In the genomic region with DNA sequence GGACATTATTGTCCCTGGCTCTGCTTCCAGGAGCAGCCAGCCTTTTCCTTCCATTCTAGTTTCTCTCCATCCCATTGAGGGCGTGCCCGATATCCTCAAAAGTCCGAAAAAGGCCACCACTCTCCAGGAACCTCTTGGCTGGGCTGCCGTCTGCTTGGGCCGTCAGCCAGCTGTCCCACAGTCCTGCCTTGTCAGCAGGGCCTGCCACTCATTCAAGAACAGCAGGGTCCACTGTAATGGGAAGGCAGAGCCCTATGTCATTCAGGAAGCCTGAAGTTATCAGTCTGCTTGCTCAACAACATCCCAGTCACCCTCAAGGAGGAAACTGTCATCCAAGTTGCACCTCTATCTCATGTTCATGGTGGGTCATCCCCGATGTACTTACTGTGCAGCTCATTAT, we compare ENCODE assay signal across 11 mouse cellular contexts.
A peak's percentile ranks its signal among the peaks of the same experiment; 100 is the strongest.
DNase-seq lines count a peak whose midpoint lies in the region; ATAC-seq lines count a peak whose summit lies in the region.
"Had no signal": no experiment of that assay in that cellular context is flagged by ENCODE, and none has a peak within 500 bp of the region (broad histone marks: within the 10 kb centered on the region; RNA-seq: fewer than 3 reads in every experiment).

No protein-coding gene starts in this region.

- H3K27me3 ChIP-seq in kidney, embryonic 16.5 days (ENCODE audit: insufficient read depth, low read length), result no peaks in the 10 kb centered on the region
- H3K27me3 ChIP-seq: embryonic facial prominence, embryonic 15.5 days; liver, embryonic 13.5 days; Patski had no signal

- no peak overlapping the region for H3K4me3 ChIP-seq in kidney, embryonic 16.5 days (ENCODE audit: low read length)
- H3K4me3 ChIP-seq: embryonic facial prominence, embryonic 15.5 days; liver, embryonic 13.5 days had no signal

- no peak overlapping the region for H3K9ac ChIP-seq in kidney, embryonic 16.5 days (replicated peaks; ENCODE audit: low read length)
- H3K9ac ChIP-seq: embryonic facial prominence, embryonic 15.5 days; liver, embryonic 13.5 days had no signal

- H3K4me1 ChIP-seq in kidney, embryonic 16.5 days (ENCODE audit: insufficient read depth, low read length), result no peaks in the 10 kb centered on the region
- H3K4me1 ChIP-seq: embryonic facial prominence, embryonic 15.5 days had no signal

- no peak overlapping the region for H3K4me2 ChIP-seq in kidney, embryonic 16.5 days (replicated peaks; ENCODE audit: low read depth, low read length)
- H3K4me2 ChIP-seq: embryonic facial prominence, embryonic 15.5 days; liver, embryonic 13.5 days had no signal

- no peak for ATAC-seq in kidney, embryonic 16.5 days (ENCODE audit: low FRiP score, low TSS enrichment)
- 0 out of 2 replicates have a peak, but pooled peaks have one; percentile 36 for ATAC-seq in common myeloid progenitor, adult 5-6 weeks (replicated peaks; ENCODE audit: low read depth, poor library complexity, severe bottlenecking)
- ATAC-seq: Patski had no signal

- intact Hi-C loops in heart, postnatal 10 days (cut with DNase I), result no loop called here

- no peaks in the 10 kb centered on the region for H3K36me3 ChIP-seq in kidney, embryonic 16.5 days (ENCODE audit: insufficient read depth, low read length)
- H3K36me3 ChIP-seq: embryonic facial prominence, embryonic 15.5 days; liver, embryonic 13.5 days had no signal

- no peak overlapping the region for H3K27ac ChIP-seq in kidney, embryonic 16.5 days (ENCODE audit: low read length)
- H3K27ac ChIP-seq: embryonic facial prominence, embryonic 15.5 days; liver, embryonic 13.5 days had no signal

- 75% methylated on average over 6 of the region's 6 CpGs for WGBS in kidney, embryonic 16.5 days

- DNase-seq in adrenal gland, postnatal 14 days, result peak; percentile 35
- DNase-seq in adrenal gland, adult 2 months, result no peak
- peak; percentile 34 for DNase-seq in kidney, postnatal 14 days
- peak; percentile 80 to 83 for DNase-seq in heart, postnatal 10 days
- no peak for DNase-seq in frontal cortex, postnatal 10 days (ENCODE audit: low spot score in 2 of 2)
- no peak for DNase-seq in MN1 (ENCODE audit: low spot score)
- DNase-seq: liver, embryonic 13.5 days had no signal

- H3K9me3 ChIP-seq in kidney, embryonic 16.5 days (ENCODE audit: low read length), result no peaks in the 10 kb centered on the region
- H3K9me3 ChIP-seq: embryonic facial prominence, embryonic 15.5 days; liver, embryonic 13.5 days had no signal

Comparison
In these comparisons a context has a peak if more than half of its experiments do, and no peak if none do; other contexts are left out.
1. DNase-seq: peak in adrenal gland, postnatal 14 days (single experiment), kidney, postnatal 14 days (single experiment) and heart, postnatal 10 days (2 of 2); none in adrenal gland, adult 2 months (single experiment), frontal cortex, postnatal 10 days (0 of 2) and MN1 (single experiment).